Mouse (Mus musculus): ENCODE data around the gene Fndc3b. TPM values are rescaled to one million over a fixed set of nuclear protein-coding genes. Genes with fewer than 3 reads are reported as not detected.

Fndc3b gene
- polyA plus RNA-seq, 1 experiment from 2014 or later, result 12.8 TPM

GRCm38 (mm10) chr3:27454402-27455195 lies 256.5 kb downstream of the Fndc3b start:
- H3K9me3 ChIP-seq (ENCODE audit: control insufficient read depth, low read length), result no peaks in the 10 kb centered on the region
- no peak overlapping the region for H3K4me3 ChIP-seq (ENCODE audit: low read depth, low read length)
- 0 out of 2 replicates have a peak, but pooled peaks cover 2% of the 10 kb centered on the region for H3K36me3 ChIP-seq (ENCODE audit: control insufficient read depth, insufficient read depth, low read length)
- ATAC-seq (ENCODE audit: low FRiP score) (no peak), DNase-seq (ENCODE audit: low spot score) (no peak)
- no peak overlapping the region for H3K4me2 ChIP-seq (replicated peaks; ENCODE audit: low read depth, low read length)
- 74% methylated on average over 8 of the region's 8 CpGs for WGBS
- H3K4me1 ChIP-seq (replicated peaks; ENCODE audit: control insufficient read depth, insufficient read depth, low read length), result no peaks in the 10 kb centered on the region
- no peak overlapping the region for H3K27ac ChIP-seq (ENCODE audit: low read depth, low read length)
- no peak overlapping the region for H3K9ac ChIP-seq (ENCODE audit: low read depth, low read length)
- H3K27me3 ChIP-seq (ENCODE audit: control insufficient read depth, insufficient read depth, low read length), result no peaks in the 10 kb centered on the region

GRCm38 (mm10) chr3:27453453-27454098 lies 257.5 kb downstream of the Fndc3b start:
- Histone ChIP-seq H3K4me1 (replicated peaks; ENCODE audit: control insufficient read depth, insufficient read depth, low read length) (no peaks in the 10 kb centered on the region), H3K9me3 (ENCODE audit: control insufficient read depth, low read length) (no peaks in the 10 kb centered on the region), H3K4me2 (replicated peaks; ENCODE audit: low read depth, low read length) (no peak overlapping the region), H3K27ac (ENCODE audit: low read depth, low read length) (no peak overlapping the region), H3K27me3 (ENCODE audit: control insufficient read depth, insufficient read depth, low read length) (no peaks in the 10 kb centered on the region), H3K9ac (ENCODE audit: low read depth, low read length) (no peak overlapping the region), H3K36me3 (ENCODE audit: control insufficient read depth, insufficient read depth, low read length) (0 out of 2 replicates have a peak, but pooled peaks cover 2% of the 10 kb centered on the region), H3K4me3 (ENCODE audit: low read depth, low read length) (no peak overlapping the region)
- 90% methylated on average over 13 of the region's 13 CpGs for WGBS
- ATAC-seq (ENCODE audit: low FRiP score) (no peak), DNase-seq (ENCODE audit: low spot score) (no peak)

GRCm38 (mm10) chr3:27449447-27449846 lies 261.7 kb downstream of the Fndc3b start:
- 89% methylated on average over 4 of the region's 4 CpGs for WGBS
- DNase-seq (ENCODE audit: low spot score) (no peak), ATAC-seq (ENCODE audit: low FRiP score) (no peak)
- Histone ChIP-seq H3K27me3 (ENCODE audit: control insufficient read depth, insufficient read depth, low read length) (no peaks in the 10 kb centered on the region), H3K27ac (ENCODE audit: low read depth, low read length) (no peak overlapping the region), H3K9me3 (ENCODE audit: control insufficient read depth, low read length) (no peaks in the 10 kb centered on the region), H3K36me3 (ENCODE audit: control insufficient read depth, insufficient read depth, low read length) (no peaks in the 10 kb centered on the region), H3K4me2 (replicated peaks; ENCODE audit: low read depth, low read length) (no peak overlapping the region), H3K4me3 (ENCODE audit: low read depth, low read length) (no peak overlapping the region), H3K4me1 (replicated peaks; ENCODE audit: control insufficient read depth, insufficient read depth, low read length) (no peaks in the 10 kb centered on the region), H3K9ac (ENCODE audit: low read depth, low read length) (no peak overlapping the region)

- DNase-seq (ENCODE audit: low spot score) (peak; percentile 12), ATAC-seq (ENCODE audit: low FRiP score) (no peak)
- Histone ChIP-seq H3K4me1 (replicated peaks; ENCODE audit: control insufficient read depth, insufficient read depth, low read length) (no peaks in the 10 kb centered on the region), H3K4me3 (ENCODE audit: low read depth, low read length) (no peak overlapping the region), H3K36me3 (ENCODE audit: control insufficient read depth, insufficient read depth, low read length) (no peaks in the 10 kb centered on the region), H3K4me2 (replicated peaks; ENCODE audit: low read depth, low read length) (no peak overlapping the region), H3K27me3 (ENCODE audit: control insufficient read depth, insufficient read depth, low read length) (no peaks in the 10 kb centered on the region), H3K9me3 (ENCODE audit: control insufficient read depth, low read length) (no peaks in the 10 kb centered on the region), H3K27ac (ENCODE audit: low read depth, low read length) (no peak overlapping the region), H3K9ac (ENCODE audit: low read depth, low read length) (no peak overlapping the region)
- 91% methylated on average over 8 of the region's 9 CpGs for WGBS
These were observed 262.7 kb downstream of the Fndc3b start for GRCm38 (mm10) chr3:27448367-27448766.

- Histone ChIP-seq H3K4me2 (replicated peaks; ENCODE audit: low read depth, low read length) (no peak overlapping the region), H3K4me3 (ENCODE audit: low read depth, low read length) (no peak overlapping the region), H3K9me3 (ENCODE audit: control insufficient read depth, low read length) (no peaks in the 10 kb centered on the region), H3K4me1 (replicated peaks; ENCODE audit: control insufficient read depth, insufficient read depth, low read length) (no peaks in the 10 kb centered on the region), H3K36me3 (ENCODE audit: control insufficient read depth, insufficient read depth, low read length) (no peaks in the 10 kb centered on the region), H3K27ac (ENCODE audit: low read depth, low read length) (no peak overlapping the region), H3K27me3 (ENCODE audit: control insufficient read depth, insufficient read depth, low read length) (no peaks in the 10 kb centered on the region), H3K9ac (ENCODE audit: low read depth, low read length) (no peak overlapping the region)
- 80% methylated on average over 16 of the region's 16 CpGs for WGBS
- ATAC-seq (ENCODE audit: low FRiP score), result no peak
- DNase-seq (ENCODE audit: low spot score), result no peak
These were observed 271.4 kb downstream of the Fndc3b start for GRCm38 (mm10) chr3:27439704-27440103.

GRCm38 (mm10) chr3:27435096-27435620 lies 275.9 kb downstream of the Fndc3b start:
- Histone ChIP-seq H3K9me3 (ENCODE audit: control insufficient read depth, low read length) (no peaks in the 10 kb centered on the region), H3K9ac (ENCODE audit: low read depth, low read length) (no peak overlapping the region), H3K4me2 (replicated peaks; ENCODE audit: low read depth, low read length) (no peak overlapping the region), H3K4me3 (ENCODE audit: low read depth, low read length) (no peak overlapping the region), H3K36me3 (ENCODE audit: control insufficient read depth, insufficient read depth, low read length) (no peaks in the 10 kb centered on the region), H3K27ac (ENCODE audit: low read depth, low read length) (no peak overlapping the region), H3K27me3 (ENCODE audit: control insufficient read depth, insufficient read depth, low read length) (no peaks in the 10 kb centered on the region), H3K4me1 (replicated peaks; ENCODE audit: control insufficient read depth, insufficient read depth, low read length) (no peaks in the 10 kb centered on the region)
- DNase-seq (ENCODE audit: low spot score) (no peak), ATAC-seq (ENCODE audit: low FRiP score) (no peak)
- 58% methylated on average over 6 of the region's 6 CpGs for WGBS

GRCm38 (mm10) chr3:27432981-27433380 lies 278.1 kb downstream of the Fndc3b start:
- DNase-seq (ENCODE audit: low spot score) (no peak), ATAC-seq (ENCODE audit: low FRiP score) (no peak)
- Histone ChIP-seq H3K9ac (ENCODE audit: low read depth, low read length) (no peak overlapping the region), H3K27me3 (ENCODE audit: control insufficient read depth, insufficient read depth, low read length) (no peaks in the 10 kb centered on the region), H3K9me3 (ENCODE audit: control insufficient read depth, low read length) (no peaks in the 10 kb centered on the region), H3K27ac (ENCODE audit: low read depth, low read length) (no peak overlapping the region), H3K4me3 (ENCODE audit: low read depth, low read length) (no peak overlapping the region), H3K36me3 (ENCODE audit: control insufficient read depth, insufficient read depth, low read length) (no peaks in the 10 kb centered on the region), H3K4me2 (replicated peaks; ENCODE audit: low read depth, low read length) (no peak overlapping the region), H3K4me1 (replicated peaks; ENCODE audit: control insufficient read depth, insufficient read depth, low read length) (no peaks in the 10 kb centered on the region)
- 93% methylated on average over 3 of the region's 3 CpGs for WGBS

GRCm38 (mm10) chr3:27430621-27431263 lies 280.4 kb downstream of the Fndc3b start:
- no peaks in the 10 kb centered on the region for H3K27me3 ChIP-seq (ENCODE audit: control insufficient read depth, insufficient read depth, low read length)
- no peak overlapping the region for H3K27ac ChIP-seq (ENCODE audit: low read depth, low read length)
- ATAC-seq (ENCODE audit: low FRiP score) (no peak), DNase-seq (ENCODE audit: low spot score) (no peak)
- no peaks in the 10 kb centered on the region for H3K9me3 ChIP-seq (ENCODE audit: control insufficient read depth, low read length)
- no peaks in the 10 kb centered on the region for H3K4me1 ChIP-seq (replicated peaks; ENCODE audit: control insufficient read depth, insufficient read depth, low read length)
- WGBS, result 84% methylated on average over 13 of the region's 13 CpGs
- H3K4me2 ChIP-seq (replicated peaks; ENCODE audit: low read depth, low read length), result no peak overlapping the region
- H3K9ac ChIP-seq (ENCODE audit: low read depth, low read length), result no peak overlapping the region
- no peak overlapping the region for H3K4me3 ChIP-seq (ENCODE audit: low read depth, low read length)
- H3K36me3 ChIP-seq (ENCODE audit: control insufficient read depth, insufficient read depth, low read length), result no peaks in the 10 kb centered on the region

All from hindbrain, embryonic 11.5 days (tissue).